Mouse (Mus musculus) frontal cortex, adult 2 months (tissue): ENCODE measurements around the gene S100a1. TPM values are rescaled to one million over a fixed set of nuclear protein-coding genes. Genes with fewer than 3 reads are reported as not detected.

ENCODE experiments used
- DNase-seq, 2 experiments: peaks; one replicate each; pipeline ENCODE4 v3.0.0; 2022; ENCODE audit warnings: low spot score in 1 of 2; ENCODE audit errors: extremely low spot score in 1 of 2
- polyA plus RNA-seq: library from polyadenylated mRNA; depleted of rRNA; stranded (reverse); fragments of >200 nt; gene quantifications from 2 replicates; pipeline ENCODE4 v1.2.3, GENCODE M21; 2012; rRNA removed

Gene S100a1
- polyA plus RNA-seq, 1 experiment, result 323 TPM

- DNase-seq, result no peak
Measured at GRCm38 (mm10) chr3:90467618-90468300, 46.4 kb downstream of the S100a1 start.

DNA sequence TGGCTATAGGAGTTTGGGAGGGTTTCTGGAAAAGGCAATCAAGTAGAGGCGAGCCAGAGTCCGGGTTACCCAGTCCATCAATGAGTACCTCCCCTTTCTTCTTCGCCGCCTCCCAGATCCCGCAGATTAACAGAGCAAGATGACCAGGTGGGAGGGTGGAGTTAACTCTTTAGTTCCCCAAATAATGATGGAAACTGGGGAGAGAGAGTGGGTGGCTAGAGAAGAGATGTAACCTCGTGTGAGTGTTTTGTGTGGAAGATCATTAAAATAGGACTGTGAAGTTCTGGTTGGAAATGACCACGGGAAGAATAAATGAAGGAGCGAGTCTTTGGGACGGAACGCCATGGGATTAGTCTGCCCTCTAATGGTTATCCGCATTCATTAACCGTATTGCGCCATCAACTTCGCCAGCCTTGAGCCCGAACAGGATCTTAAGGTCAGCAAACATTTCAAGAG lies 47.9 kb downstream of the S100a1 start:
- peak in 1 of 2 experiments; percentile 81 for DNase-seq

- no peak for DNase-seq
Measured at GRCm38 (mm10) chr3:90465686-90466310, 48.4 kb downstream of the S100a1 start, which contains the start of gene Npr1. TSS of gene Npr1 (minus strand) at chr3:90465866.

DNA sequence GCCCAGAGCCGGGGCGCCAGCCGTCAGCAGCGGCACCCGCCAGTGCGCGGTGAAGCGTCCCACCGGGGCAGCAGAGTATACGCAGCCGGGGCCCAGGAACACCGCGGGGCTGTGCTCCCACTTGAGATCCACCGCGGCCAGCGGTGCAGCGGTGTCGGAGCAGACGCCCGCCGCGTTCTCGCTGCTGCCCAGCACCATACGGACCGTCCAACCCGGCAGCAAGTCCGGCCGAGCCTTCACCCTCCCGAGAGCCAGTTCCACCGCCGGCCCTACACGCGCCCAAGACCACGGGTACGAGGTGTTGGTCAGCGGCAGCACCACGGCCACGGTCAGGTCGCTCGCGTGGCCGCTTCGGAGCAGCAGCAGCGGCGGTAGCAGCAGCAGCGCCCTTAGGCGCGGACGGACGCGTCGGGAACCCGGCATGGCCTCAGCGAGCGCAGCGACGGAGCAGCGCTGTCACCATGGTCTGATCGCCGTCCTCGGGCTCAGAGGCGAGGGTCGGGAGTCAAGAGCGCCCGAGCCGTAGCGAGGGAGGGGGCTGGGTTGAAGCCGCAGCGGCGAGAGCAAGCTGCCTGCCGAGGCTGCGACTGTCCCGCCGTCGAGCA lies 49.0 kb downstream of the S100a1 start:
- no peak for DNase-seq

DNA sequence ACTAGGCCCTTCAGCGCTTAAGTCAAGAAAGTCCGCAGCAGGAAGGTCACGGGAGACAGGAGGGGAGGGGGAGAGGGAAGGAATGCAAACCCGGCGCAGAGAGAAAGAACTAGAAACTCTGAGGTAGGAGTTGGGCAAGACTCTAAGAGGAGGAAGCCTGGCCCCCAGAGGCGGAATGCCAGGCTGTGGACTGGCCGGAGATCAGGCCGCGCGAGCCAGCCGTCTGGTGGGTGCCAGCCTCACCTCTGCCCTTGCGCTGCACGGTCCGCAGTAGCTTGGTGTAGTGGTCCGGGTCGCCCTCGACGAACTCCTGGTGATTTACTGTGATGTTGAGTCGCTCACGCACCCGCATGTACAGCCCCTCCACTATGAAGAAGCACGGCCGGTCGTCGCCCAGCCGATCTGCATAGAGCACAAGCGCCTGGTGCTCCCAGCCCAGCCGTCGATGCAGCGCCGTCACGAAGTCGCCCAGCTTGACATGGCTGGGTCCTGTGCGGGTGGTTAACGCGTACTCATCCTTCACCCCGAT lies 49.6 kb downstream of the S100a1 start:
- no peak for DNase-seq

- DNase-seq, result no peak
Measured at GRCm38 (mm10) chr3:90462579-90462978, 51.6 kb downstream of the S100a1 start.

GRCm38 (mm10) chr3:90461935-90462334 lies 52.3 kb downstream of the S100a1 start:
- DNase-seq, result no peak

Other genes with a start within 250 kb of the S100a1 start
- 38.1 and 43.1 TPM in 2 replicates for gene Dennd4b, start 249.2 kb downstream of the S100a1 start, polyA plus RNA-seq
- 33.4 and 38.4 TPM in 2 replicates for gene Gatad2b, start 221.2 kb downstream of the S100a1 start, polyA plus RNA-seq
- 7.9 and 8.4 TPM in 2 replicates for gene Slc27a3, start 124.5 kb downstream of the S100a1 start, polyA plus RNA-seq
- gene Ints3, start 80.8 kb downstream of the S100a1 start, polyA plus RNA-seq, result 44.3 and 49.0 TPM in 2 replicates
- gene Npr1, start 48.5 kb downstream of the S100a1 start, polyA plus RNA-seq, result 24.0 and 27.2 TPM in 2 replicates
- 84.3 and 89.2 TPM in 2 replicates for gene Ilf2, start 38.3 kb downstream of the S100a1 start, polyA plus RNA-seq
- 76.1 and 78.7 TPM in 2 replicates for gene Snapin, start 23.4 kb downstream of the S100a1 start, polyA plus RNA-seq
- 136 and 140 TPM in 2 replicates for gene Chtop, start 4.9 kb downstream of the S100a1 start, polyA plus RNA-seq
- 62.0 and 66.7 TPM in 2 replicates for gene S100a13, start within 50 bp of the S100a1 start, polyA plus RNA-seq
- not detected in 2 replicates for gene S100a14, start 12.5 kb upstream of the S100a1 start, polyA plus RNA-seq
- gene S100a16, start 22.9 kb upstream of the S100a1 start, polyA plus RNA-seq, result 119 and 133 TPM in 2 replicates
- gene S100a3, start 46.2 kb upstream of the S100a1 start, polyA plus RNA-seq, result 2.7 and 3.4 TPM in 2 replicates
- not detected in 2 replicates for gene S100a2, start 75.9 kb upstream of the S100a1 start, polyA plus RNA-seq
- gene Gm42674, start 87.5 kb upstream of the S100a1 start, polyA plus RNA-seq, result not detected in 2 replicates
- 13.9 and 14.5 TPM in 2 replicates for gene S100a4, start 89.4 kb upstream of the S100a1 start, polyA plus RNA-seq
- gene S100a5, start 94.1 kb upstream of the S100a1 start, polyA plus RNA-seq, result 186 and 213 TPM in 2 replicates
- 50.6 and 60.9 TPM in 2 replicates for gene S100a6, start 98.5 kb upstream of the S100a1 start, polyA plus RNA-seq
- gene S100a7a, start 139.6 kb upstream of the S100a1 start, polyA plus RNA-seq, result 0.70 and 0.76 TPM in 2 replicates
- 1.9 and 3.7 TPM in 2 replicates for gene S100a8, start 154.6 kb upstream of the S100a1 start, polyA plus RNA-seq
- 2.0 and 6.7 TPM in 2 replicates for gene S100a9, start 181.3 kb upstream of the S100a1 start, polyA plus RNA-seq
- not detected in 2 replicates for gene Pglyrp4, start 212.5 kb upstream of the S100a1 start, polyA plus RNA-seq